Mouse (Mus musculus): ENCODE measurements at regions not wholly inside any gene's neighbourhood (a gene's known extent, or its start where the extent isn't known, plus 50 kb on each side); places are given as distances from the start of the nearest gene placed in this dataset.

DNA sequence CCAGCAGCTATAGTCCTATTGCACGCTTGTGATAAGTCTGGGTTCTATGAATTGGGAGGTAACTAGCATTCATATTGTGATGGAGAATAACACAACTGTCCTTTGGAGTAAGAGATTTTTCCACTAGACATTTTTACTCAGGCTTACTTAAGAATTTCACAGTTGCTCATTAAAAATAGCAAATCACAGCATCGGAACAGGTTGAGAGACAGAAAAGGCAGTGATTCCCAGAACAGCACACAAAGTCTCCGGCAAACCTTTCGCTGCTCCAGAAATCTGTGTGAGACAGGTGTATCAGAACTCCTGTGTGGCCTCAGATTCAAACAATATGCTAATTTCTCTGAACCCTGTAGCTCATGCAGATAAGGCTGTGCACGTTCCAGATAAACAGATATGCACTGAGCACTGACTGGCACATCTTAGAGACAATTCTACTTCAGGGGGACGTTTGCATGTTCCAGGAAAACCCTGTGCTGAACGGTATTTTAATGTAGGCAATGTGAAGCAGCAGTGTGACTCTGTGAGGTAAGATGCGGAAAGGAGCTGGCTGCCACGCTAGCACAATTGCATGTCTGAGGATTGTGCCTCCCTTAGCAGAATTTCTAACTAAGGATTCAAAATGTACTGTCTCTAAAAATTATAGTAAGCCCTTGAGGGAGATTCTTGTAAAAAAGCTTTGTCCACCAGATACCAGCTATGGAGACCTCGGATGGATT is 99.8 kb upstream of the Kynu start:
- DNase-seq, result no peak

DNA sequence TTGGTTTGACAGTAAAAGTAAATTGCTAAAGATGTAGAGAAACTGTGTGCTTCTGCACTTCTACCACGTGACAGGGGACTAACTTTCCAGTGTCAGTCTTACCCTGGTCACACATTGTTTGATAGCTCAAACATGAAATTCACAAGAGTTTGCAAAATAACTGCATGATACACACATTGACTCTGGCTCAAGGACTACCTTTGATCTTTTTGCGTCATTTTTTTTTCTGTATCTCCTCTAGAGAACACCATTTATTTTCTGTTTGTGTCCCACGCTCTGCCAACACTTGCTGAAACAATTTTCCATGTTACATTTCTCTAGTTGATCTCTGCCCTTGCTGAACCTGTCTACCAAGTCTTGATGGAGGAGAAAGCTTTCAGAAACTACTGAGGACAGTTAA is 86.0 kb upstream of the Kynu start:
- no peak for DNase-seq

DNA sequence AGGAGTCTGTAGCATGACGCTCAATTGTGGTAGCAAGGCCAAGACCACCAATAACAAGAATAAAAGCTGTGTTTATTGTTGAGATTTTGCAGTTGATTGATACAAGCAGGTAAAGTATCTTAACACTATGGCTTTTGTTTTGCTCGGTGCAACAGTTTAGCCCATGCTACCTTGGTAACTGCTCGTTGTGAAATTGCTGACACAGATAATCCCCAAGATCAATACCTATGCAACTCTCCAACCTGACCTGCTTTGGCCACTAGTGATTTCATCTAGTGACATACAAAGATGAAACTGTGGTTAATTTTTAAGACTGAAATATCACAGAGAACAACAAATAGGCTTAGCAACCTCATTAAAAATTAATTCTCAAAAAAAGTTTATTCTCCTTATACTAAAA is 85.2 kb upstream of the Kynu start:
- DNase-seq, result no peak

DNA sequence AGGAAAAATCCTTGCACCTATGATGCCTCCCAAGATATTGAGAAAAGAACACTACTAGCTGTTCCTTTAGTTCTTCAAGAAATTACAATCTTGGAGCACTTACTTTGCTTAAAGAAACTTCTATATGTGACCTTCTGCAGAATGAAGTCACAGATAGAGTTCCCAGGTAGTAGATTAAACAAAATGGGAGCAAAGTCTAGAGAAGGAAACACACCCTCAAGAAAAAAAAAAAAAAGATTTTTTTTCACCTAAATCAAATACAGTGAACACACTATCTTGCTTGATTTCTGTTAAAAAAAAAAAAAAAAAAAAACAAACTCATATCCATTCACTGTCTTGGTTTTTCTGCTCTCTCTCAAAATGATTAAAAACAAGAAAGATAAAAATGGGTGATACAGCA is 76.6 kb upstream of the Kynu start:
- DNase-seq, result no peak

- DNase-seq, result no peak
Measured at GRCm38 (mm10) chr2:43479871-43480270, 75.3 kb upstream of the Kynu start.

All from cerebellum, postnatal 25 days (tissue).